Mouse (Mus musculus): ENCODE data around the gene Nfs1. TPM values are rescaled to one million over a fixed set of nuclear protein-coding genes. Genes with fewer than 3 reads are reported as not detected.
"Not testable (repeated sequence)": the region's sequence is repeated elsewhere in the genome, so short reads cannot be mapped to it uniquely, and the experiment has no call there.

Gene Nfs1
- polyA plus RNA-seq (2015; fragmentation: Nextera tagmentation; extraction: Ambion mirVana) = 36.1 and 36.6 TPM in 2 replicates

DNA sequence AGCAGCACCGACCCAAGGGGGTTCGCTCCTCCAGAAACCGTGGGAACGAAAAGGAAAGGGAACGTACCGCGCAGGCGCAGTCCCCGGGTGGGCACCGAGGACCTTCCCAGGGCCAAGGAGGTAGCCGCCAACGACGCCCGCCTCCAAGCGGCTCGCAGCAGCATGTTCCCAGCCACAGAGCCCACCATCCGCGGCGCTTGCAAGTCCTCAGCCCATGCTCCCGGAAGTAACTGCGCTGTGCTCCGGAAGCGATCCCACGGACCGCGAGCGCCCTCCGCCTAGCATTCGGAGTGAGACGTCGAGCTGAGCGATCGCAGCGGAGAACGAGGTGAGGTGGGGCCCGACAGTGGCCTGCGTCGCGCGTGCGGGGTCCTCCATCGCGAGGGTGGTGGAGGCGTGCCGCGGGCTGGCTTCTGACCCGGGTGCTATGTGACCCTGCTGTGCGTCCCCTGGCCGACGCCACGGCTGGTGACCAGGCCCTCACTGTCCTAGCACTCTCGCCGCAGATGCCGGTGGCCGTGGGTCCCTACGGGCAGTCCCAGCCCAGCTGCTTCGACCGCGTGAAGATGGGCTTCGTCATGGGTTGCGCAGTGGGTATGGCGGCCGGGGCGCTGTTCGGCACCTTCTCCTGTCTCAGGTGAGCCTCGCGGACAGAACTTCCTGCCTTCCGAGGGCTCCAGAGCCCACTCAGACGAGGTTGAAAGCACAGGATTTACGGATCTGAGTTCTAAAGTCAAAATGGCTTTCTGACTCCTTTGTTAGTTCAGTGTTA lies at the start of gene Nfs1, which contains the start of gene Romo1:
Nfs1 (minus strand) TSS at position 234 of the 772 bp plus-strand sequence.
Romo1 (plus strand) TSS at position 87 of the 772 bp plus-strand sequence.
- Histone ChIP-seq H3K9me3 (no peaks in the 10 kb centered on the region), H3K9ac (peak within 1 kb of the TSS; percentile 91), H3K4me3 (peak within 1 kb of the TSS; percentile 89), H3K27ac (peak within 1 kb of the TSS; percentile 95), H3K4me2 (replicated peaks) (peak within 1 kb of the TSS; percentile 81), H3K36me3 (peaks cover 32% of the 10 kb centered on the region), H3K4me1 (peaks cover 17% of the 10 kb centered on the region), H3K27me3 (no peaks in the 10 kb centered on the region)
- peak; percentile 97 for ATAC-seq (ENCODE audit: low FRiP score, low read depth)
- under 1% methylated on average over 70 of the region's 70 CpGs for WGBS

DNA sequence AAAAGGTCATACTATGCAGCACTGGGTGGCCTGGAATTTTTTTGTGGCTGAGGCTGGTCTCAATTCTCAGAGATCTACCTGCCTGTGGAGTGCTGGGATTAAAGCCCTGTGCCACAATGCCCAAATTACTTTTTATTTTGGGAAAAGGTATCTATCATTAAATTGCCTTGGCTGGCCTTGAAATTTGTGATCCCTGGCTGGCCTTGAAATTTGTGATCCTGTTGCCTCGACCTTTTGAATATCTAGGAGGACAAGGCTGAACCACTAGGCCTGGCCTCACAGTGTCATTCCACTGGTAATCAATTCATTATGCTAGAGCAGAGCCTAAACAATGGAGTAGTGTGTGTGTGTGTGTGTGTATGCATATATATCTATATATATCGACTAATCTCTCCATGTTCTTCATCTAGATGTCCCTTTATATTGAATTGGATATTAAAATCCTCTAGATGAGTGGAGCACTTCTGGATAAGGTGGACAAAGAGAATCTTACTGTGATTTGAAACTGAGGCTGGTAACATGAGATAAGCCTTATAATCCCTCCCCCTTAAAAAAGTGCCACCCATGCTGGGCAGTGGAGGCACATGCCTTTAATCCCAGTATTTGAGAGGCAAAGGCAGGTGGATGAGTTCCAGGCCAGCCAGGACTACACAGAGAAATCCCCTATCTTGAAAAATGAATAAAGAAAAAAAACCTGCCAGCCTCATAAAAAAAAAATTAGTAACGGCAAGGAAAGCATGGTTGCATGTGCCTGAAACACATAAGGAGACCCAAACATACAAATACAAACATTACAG lies 49.3 kb upstream of the Nfs1 start:
- Histone ChIP-seq H3K4me2 (replicated peaks) (no peak overlapping the region), H3K36me3 (no peaks in the 10 kb centered on the region), H3K4me1 (peaks cover 12% of the 10 kb centered on the region), H3K4me3 (no peak overlapping the region), H3K27me3 (no peaks in the 10 kb centered on the region), H3K27ac (no peak overlapping the region), H3K9me3 (no peaks in the 10 kb centered on the region), H3K9ac (no peak overlapping the region)
- no peak for ATAC-seq (ENCODE audit: low FRiP score, low read depth)
- WGBS = 70% methylated on average over 3 of the region's 3 CpGs

- Histone ChIP-seq H3K9me3 (no peaks in the 10 kb centered on the region), H3K27me3 (no peaks in the 10 kb centered on the region), H3K36me3 (no peaks in the 10 kb centered on the region), H3K9ac (no peak overlapping the region), H3K4me3 (no peak overlapping the region), H3K27ac (no peak overlapping the region), H3K4me1 (peaks cover 4% of the 10 kb centered on the region), H3K4me2 (replicated peaks) (no peak overlapping the region)
- ATAC-seq (ENCODE audit: low FRiP score, low read depth) = no peak
- 76% methylated on average over 2 of the region's 2 CpGs for WGBS
Observed at GRCm38 (mm10) chr2:156192068-156192467, 48.1 kb upstream of the Nfs1 start.

DNA sequence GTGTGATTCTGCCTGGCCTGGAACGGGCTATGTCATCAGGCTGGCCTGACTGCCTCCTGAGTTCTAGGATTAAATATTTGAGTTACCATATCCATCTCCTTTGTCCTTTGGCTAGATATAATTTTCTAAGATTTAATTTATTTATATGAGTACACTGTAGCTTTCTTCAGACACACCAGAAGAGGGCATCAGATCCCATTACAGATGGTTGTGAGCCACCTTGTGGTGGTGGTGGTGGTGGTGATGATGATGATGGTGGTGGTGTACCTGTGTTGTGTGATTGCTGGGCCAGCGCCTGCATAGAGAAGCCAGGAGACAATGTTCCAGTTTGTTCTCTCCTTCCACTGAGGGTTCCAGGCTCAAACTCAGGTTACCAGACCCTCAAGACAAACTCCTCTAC lies 47.6 kb upstream of the Nfs1 start:
- H3K4me1 ChIP-seq = peaks cover 4% of the 10 kb centered on the region
- H3K4me3 ChIP-seq = no peak overlapping the region
- H3K9ac ChIP-seq = no peak overlapping the region
- no peaks in the 10 kb centered on the region for H3K9me3 ChIP-seq
- no peaks in the 10 kb centered on the region for H3K27me3 ChIP-seq
- WGBS = 92% methylated on average over 2 of the region's 2 CpGs
- no peak for ATAC-seq (ENCODE audit: low FRiP score, low read depth)
- H3K36me3 ChIP-seq = no peaks in the 10 kb centered on the region
- no peak overlapping the region for H3K27ac ChIP-seq
- H3K4me2 ChIP-seq (replicated peaks) = no peak overlapping the region

- Histone ChIP-seq H3K9ac (no peak overlapping the region), H3K36me3 (no peaks in the 10 kb centered on the region), H3K4me3 (no peak overlapping the region), H3K27me3 (no peaks in the 10 kb centered on the region), H3K27ac (no peak overlapping the region), H3K4me1 (no peaks in the 10 kb centered on the region), H3K4me2 (replicated peaks) (no peak overlapping the region), H3K9me3 (no peaks in the 10 kb centered on the region)
- ATAC-seq (ENCODE audit: low FRiP score, low read depth) = no peak
- 79% methylated on average over 14 of the region's 14 CpGs for WGBS
Observed at GRCm38 (mm10) chr2:156190004-156190896, 46.3 kb upstream of the Nfs1 start.

DNA sequence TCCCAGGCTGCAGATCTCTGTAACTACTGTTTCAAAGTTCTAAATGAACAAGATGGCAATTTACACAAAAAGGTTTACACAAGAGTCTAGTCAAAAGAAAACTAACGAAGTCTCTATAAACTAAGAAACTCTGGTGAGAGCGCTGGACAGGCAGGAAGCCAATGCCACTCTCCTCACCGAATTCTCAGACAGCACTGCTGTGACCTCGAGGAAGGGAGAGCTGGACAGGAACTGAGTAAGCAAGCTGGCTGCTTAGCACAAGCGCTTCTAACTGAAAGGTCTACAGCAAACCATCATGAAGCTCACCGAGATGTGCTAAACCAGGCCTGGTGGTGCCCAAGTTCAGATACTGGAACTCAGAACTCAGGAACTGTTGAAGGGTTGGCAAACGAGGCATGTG lies 45.3 kb upstream of the Nfs1 start:
- ATAC-seq (ENCODE audit: low FRiP score, low read depth); H3K27me3 ChIP-seq; H3K9ac ChIP-seq; H3K4me2 ChIP-seq (replicated peaks); H3K4me3 ChIP-seq; H3K9me3 ChIP-seq; H3K36me3 ChIP-seq; H3K27ac ChIP-seq; H3K4me1 ChIP-seq: not testable (repeated sequence)
- WGBS = 74% methylated on average over 7 of the region's 7 CpGs

DNA sequence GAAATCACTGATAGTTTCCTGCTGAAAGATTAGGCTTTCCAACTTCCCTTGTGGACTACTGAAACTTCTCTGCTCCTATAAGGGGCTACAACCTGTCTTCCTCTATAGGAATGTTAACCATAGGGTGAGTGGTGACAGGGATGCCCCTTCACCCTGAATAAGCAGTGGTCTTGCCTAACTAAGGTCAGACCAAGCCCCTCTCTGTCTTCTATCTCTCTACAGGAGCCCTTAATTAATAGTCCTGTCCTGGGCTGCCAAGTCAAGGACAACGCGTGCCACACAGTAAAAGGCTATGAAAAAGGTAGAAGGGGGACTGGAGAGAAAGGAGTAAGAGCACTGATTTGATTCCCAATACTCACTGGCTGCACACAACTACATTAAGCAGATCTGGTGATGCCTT lies 37.6 kb upstream of the Nfs1 start:
- H3K27ac ChIP-seq = no peak overlapping the region
- 74% methylated on average over 2 of the region's 2 CpGs for WGBS
- peak overlapping the region; percentile 78; the same call in 1 of the 2 replicates for H3K9ac ChIP-seq
- H3K4me1 ChIP-seq = peaks cover 25% of the 10 kb centered on the region
- no peaks in the 10 kb centered on the region for H3K9me3 ChIP-seq
- H3K4me3 ChIP-seq = no peak overlapping the region
- H3K36me3 ChIP-seq = peaks cover 15% of the 10 kb centered on the region
- H3K27me3 ChIP-seq = no peaks in the 10 kb centered on the region
- no peak for ATAC-seq (ENCODE audit: low FRiP score, low read depth)
- peak overlapping the region; percentile 67; the same call in 1 of the 2 replicates for H3K4me2 ChIP-seq (replicated peaks)

DNA sequence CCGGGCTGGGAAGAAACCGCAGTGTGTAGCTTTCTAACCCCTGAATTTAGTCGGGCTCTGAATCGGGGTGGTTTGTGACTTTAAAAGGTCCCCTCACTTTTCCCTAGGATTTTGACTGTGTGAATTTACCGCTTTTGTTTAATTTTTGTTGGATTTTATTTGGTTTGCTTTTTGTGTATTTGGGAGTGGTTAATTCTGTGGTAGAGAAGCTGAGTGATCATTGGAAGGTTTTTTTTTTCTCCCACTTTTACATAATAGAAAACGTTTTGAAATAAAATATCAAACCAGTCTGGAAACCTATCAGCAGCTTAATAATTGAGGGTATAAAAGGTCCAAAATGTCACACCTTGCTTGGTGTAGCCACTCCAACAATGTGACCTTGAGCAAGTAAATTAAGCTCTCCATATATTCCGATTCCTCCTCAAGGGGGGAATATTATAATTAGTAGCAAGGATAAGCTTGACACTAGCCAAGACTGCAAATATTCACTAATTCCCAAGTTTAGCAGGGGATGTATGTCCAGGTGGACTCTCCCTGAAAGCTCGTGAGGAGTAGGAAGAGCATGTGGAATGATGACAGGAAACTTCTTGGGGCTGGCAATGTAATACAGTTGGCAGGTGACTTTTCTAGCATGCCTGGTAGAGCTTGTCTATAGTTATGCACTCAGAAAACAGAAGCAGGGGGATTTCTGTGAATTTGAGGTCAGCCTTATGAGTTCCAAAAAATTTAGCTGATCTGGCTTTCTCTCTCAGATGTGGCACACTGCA lies 37.0 kb upstream of the Nfs1 start:
- peaks cover 20% of the 10 kb centered on the region for H3K36me3 ChIP-seq
- H3K9ac ChIP-seq = peak overlapping the region; percentile 78
- peak overlapping the region; percentile 67 for H3K4me2 ChIP-seq (replicated peaks)
- no peak for ATAC-seq (ENCODE audit: low FRiP score, low read depth)
- H3K9me3 ChIP-seq = no peaks in the 10 kb centered on the region
- H3K27ac ChIP-seq = peak overlapping the region; percentile 85
- 14% methylated on average over 8 of the region's 8 CpGs for WGBS
- no peaks in the 10 kb centered on the region for H3K27me3 ChIP-seq
- peaks cover 27% of the 10 kb centered on the region for H3K4me1 ChIP-seq
- peak overlapping the region; percentile 99 for H3K4me3 ChIP-seq

DNA sequence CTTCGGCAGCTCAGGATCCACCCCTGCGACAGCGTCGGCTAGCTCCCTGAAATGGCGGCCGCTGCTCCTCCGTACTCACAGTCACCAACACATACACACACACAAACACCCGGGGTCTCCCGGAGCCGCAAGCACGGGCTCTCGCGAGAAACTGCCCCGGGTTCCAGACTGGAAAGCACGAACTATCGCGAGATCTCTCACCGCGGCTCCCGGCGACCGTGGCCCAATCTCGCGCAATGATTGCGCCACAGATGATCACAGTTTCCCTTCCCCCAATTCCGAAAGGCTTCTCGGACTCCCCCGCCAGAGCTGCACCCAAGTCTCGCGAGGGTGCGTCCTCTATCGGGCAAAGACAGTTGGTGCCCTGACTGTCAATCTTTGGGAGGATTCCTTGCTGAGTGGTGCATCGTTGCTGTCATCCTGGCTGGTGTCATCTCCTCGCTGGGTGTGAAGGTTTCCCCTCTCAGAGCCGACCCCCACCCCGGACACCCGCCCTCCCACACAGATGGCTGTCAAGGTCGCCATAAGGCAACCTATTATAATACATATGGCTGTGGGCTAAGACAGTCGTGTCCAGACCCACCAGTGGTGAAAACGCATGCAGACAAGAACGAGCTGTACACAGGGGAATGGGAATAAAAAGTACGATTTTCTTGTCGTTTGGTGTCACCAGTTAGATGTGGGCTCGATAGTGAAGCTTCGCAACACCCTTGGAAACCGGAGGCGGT lies 36.3 kb upstream of the Nfs1 start, which contains the start of gene Rbm39:
Rbm39 (minus strand) TSS at position 145 of the 728 bp plus-strand sequence.
- Histone ChIP-seq H3K9me3 (no peaks in the 10 kb centered on the region), H3K4me1 (peaks cover 27% of the 10 kb centered on the region), H3K27me3 (no peaks in the 10 kb centered on the region), H3K36me3 (peaks cover 25% of the 10 kb centered on the region), H3K27ac (peak within 1 kb of the TSS; percentile 96), H3K4me2 (replicated peaks) (peak within 1 kb of the TSS; percentile 83), H3K9ac (peak within 1 kb of the TSS; percentile 100), H3K4me3 (peak within 1 kb of the TSS; percentile 99)
- ATAC-seq (ENCODE audit: low FRiP score, low read depth) = peak; percentile 96
- WGBS = under 1% methylated on average over 47 of the region's 47 CpGs

- Histone ChIP-seq H3K9ac (peak overlapping the region; percentile 100), H3K4me2 (replicated peaks) (peak overlapping the region; percentile 83)
Observed at GRCm38 (mm10) chr2:156179796-156180093, 35.8 kb upstream of the Nfs1 start.

More at GRCm38 (mm10) chr2:156179796-156180093, 35.8 kb upstream of the Nfs1 start:
- ATAC-seq (ENCODE audit: low FRiP score, low read depth) = peak; percentile 34
- Histone ChIP-seq H3K4me1 (peaks cover 27% of the 10 kb centered on the region), H3K9me3 (no peaks in the 10 kb centered on the region), H3K36me3 (peaks cover 25% of the 10 kb centered on the region), H3K27ac (peak overlapping the region; percentile 96), H3K4me3 (peak overlapping the region; percentile 99), H3K27me3 (no peaks in the 10 kb centered on the region)
- under 1% methylated on average over 35 of the region's 41 CpGs for WGBS
